Mouse (Mus musculus): ENCODE data around the gene Lrrc18.
A peak's percentile ranks its signal among the peaks of the same experiment; 100 is the strongest.

Lrrc18 gene

GRCm38 (mm10) chr14:32991082-32991481, at the start of gene Lrrc18:
Gene Lrrc18 (plus strand): TSS chr14:32991382.
- DNase-seq (ENCODE audit: low read depth, low spot score), result no peak

- DNase-seq (ENCODE audit: low read depth, low spot score), result no peak
These were observed 43.7 kb upstream of the Lrrc18 start for GRCm38 (mm10) chr14:32947512-32947911.

GRCm38 (mm10) chr14:32950312-32951301, 40.6 kb upstream of the Lrrc18 start:
- no peak for DNase-seq (ENCODE audit: low read depth, low spot score)

GRCm38 (mm10) chr14:32956486-32956885, 34.7 kb upstream of the Lrrc18 start:
- DNase-seq (ENCODE audit: low read depth, low spot score), result no peak

GRCm38 (mm10) chr14:32958671-32959070, 32.5 kb upstream of the Lrrc18 start:
- no peak for DNase-seq (ENCODE audit: low read depth, low spot score)

GRCm38 (mm10) chr14:32960481-32960880, 30.7 kb upstream of the Lrrc18 start:
- DNase-seq (ENCODE audit: low read depth, low spot score), result peak; percentile 54

GRCm38 (mm10) chr14:32964742-32965141, 26.4 kb upstream of the Lrrc18 start:
- DNase-seq (ENCODE audit: low read depth, low spot score), result no peak

- DNase-seq (ENCODE audit: low read depth, low spot score), result no peak
These were observed 20.5 kb upstream of the Lrrc18 start for GRCm38 (mm10) chr14:32970700-32971099.

GRCm38 (mm10) chr14:32984176-32984738, 6.9 kb upstream of the Lrrc18 start:
- DNase-seq (ENCODE audit: low read depth, low spot score), result no peak

- DNase-seq (ENCODE audit: low read depth, low spot score), result no peak
These were observed 4.5 kb upstream of the Lrrc18 start for GRCm38 (mm10) chr14:32986659-32987058.

- DNase-seq (ENCODE audit: low read depth, low spot score), result no peak
These were observed 3.9 kb downstream of the Lrrc18 start for GRCm38 (mm10) chr14:32994954-32995636.

- DNase-seq (ENCODE audit: low read depth, low spot score), result no peak
These were observed 8.3 kb downstream of the Lrrc18 start for GRCm38 (mm10) chr14:32999511-32999910.

GRCm38 (mm10) chr14:33000112-33000979, 9.2 kb downstream of the Lrrc18 start:
- no peak for DNase-seq (ENCODE audit: low read depth, low spot score)

- no peak for DNase-seq (ENCODE audit: low read depth, low spot score)
These were observed 13.9 kb downstream of the Lrrc18 start for GRCm38 (mm10) chr14:33005114-33005513.

GRCm38 (mm10) chr14:33007638-33008037, 16.5 kb downstream of the Lrrc18 start:
- no peak for DNase-seq (ENCODE audit: low read depth, low spot score)

- no peak for DNase-seq (ENCODE audit: low read depth, low spot score)
These were observed 27.9 kb downstream of the Lrrc18 start for GRCm38 (mm10) chr14:33019050-33019449.

GRCm38 (mm10) chr14:33019606-33020005, 28.4 kb downstream of the Lrrc18 start:
- no peak for DNase-seq (ENCODE audit: low read depth, low spot score)

GRCm38 (mm10) chr14:33030849-33031248, 39.7 kb downstream of the Lrrc18 start:
- no peak for DNase-seq (ENCODE audit: low read depth, low spot score)

- DNase-seq (ENCODE audit: low read depth, low spot score), result no peak
These were observed 42.2 kb downstream of the Lrrc18 start for GRCm38 (mm10) chr14:33033424-33033823.

GRCm38 (mm10) chr14:33035386-33035785, 44.2 kb downstream of the Lrrc18 start:
- no peak for DNase-seq (ENCODE audit: low read depth, low spot score)

- no peak for DNase-seq (ENCODE audit: low read depth, low spot score)
These were observed 45.6 kb downstream of the Lrrc18 start for GRCm38 (mm10) chr14:33036811-33037210.

Measured in A20 (cell line).